Mouse (Mus musculus) embryonic fibroblast, embryonic 13.5 days (primary cell): ENCODE measurements at regions not wholly inside any gene's neighbourhood (a gene's known extent, or its start where the extent isn't known, plus 50 kb on each side); places are given as distances from the start of the nearest gene placed in this dataset.

ENCODE experiments used
- H3K27ac ChIP-seq: 2 replicates; pipeline ENCODE4 v1.5.1; 2012; ENCODE audit warnings: low read length, control low read depth, inconsistent platforms; ENCODE audit not compliant: insufficient read depth
- H3K4me1 ChIP-seq: 2 replicates; pipeline ENCODE4 v1.6.1; 2011; ENCODE audit warnings: low read length; ENCODE audit not compliant: control insufficient read depth, insufficient read depth
- H3K4me3 ChIP-seq: 2 replicates; pipeline ENCODE4 v1.5.1; 2011; ENCODE audit warnings: mild to moderate bottlenecking, control low read depth, low read length; ENCODE audit not compliant: insufficient read depth
- CTCF ChIP-seq: IDR thresholded peaks from 2 replicates; pipeline ENCODE4 v1.5.1; 2011; ENCODE audit warnings: mild to moderate bottlenecking, control low read depth, low read length, moderate library complexity, borderline replicate concordance; ENCODE audit not compliant: insufficient read depth
- POLR2A ChIP-seq: IDR thresholded peaks from 2 replicates; pipeline ENCODE4 v1.6.1; 2011; ENCODE audit warnings: low read depth, mild to moderate bottlenecking, control low read depth, low read length, moderate library complexity

DNA sequence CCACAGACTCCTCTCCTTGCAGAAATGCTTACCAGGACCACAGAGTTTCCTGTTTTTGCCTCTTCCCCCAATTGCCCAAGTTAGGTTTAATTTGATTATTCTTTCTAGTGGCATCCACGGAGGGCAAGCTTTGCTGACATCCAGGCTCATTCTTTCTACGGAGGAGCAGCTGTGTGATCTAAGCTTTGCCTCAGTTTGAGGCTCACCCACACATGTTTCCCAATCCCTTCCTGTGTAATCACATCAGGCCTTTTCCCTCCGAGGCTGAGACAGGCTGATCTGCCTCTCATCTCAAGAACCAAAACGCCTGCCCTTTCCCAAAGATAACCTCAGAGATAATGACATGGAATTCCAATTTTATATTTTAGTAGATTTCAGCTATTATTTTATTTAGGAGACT lies 107.4 kb upstream of the Zfp648 start:
- no peak for TF ChIP-seq POLR2A
- no peak for TF ChIP-seq CTCF
- H3K4me3 ChIP-seq: no peak overlapping the region
- H3K4me1 ChIP-seq: no peaks in the 10 kb centered on the region
- H3K27ac ChIP-seq: no peak overlapping the region

DNA sequence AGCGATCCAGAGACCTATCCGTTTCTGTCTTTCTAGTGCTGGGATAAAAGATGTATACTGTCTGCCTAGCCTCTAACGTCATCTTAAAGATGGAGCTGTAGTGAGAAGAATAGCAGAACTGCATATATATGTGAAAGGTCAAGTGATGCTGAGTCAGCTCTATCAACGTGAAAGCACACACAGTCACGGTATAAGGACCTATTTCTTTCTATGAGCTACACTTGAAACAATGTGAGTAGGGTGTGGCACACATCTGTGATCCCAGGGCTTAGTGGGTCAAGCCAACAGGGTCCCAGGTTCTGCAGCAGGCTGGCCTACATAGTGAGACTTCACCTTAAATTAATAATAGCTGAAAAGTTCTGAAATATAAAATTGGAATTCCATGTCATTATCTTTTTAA lies 106.6 kb upstream of the Zfp648 start:
- no peak for TF ChIP-seq CTCF
- no peak for TF ChIP-seq POLR2A
- H3K4me1 ChIP-seq: no peaks in the 10 kb centered on the region
- no peak overlapping the region for H3K4me3 ChIP-seq
- H3K27ac ChIP-seq: no peak overlapping the region

DNA sequence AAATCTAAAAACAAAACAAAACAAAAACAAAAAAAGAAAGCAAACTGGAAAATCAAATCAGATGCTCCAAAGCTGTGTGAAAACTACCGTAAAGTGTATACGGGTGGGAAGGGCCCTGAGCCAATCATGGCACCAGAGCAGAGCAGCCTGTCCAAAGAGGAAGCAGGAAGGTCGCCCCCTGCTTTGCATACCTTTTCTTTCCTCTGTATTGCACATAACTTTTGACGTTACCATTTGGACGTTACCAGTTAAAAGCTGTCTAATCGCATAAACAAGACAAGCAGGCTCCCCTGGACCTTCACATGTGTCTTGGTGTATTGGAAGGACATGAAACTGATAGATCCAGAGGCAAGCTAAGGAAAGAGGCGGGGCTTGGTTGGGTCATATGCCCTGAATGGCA lies 104.9 kb upstream of the Zfp648 start:
- TF ChIP-seq POLR2A (no peak), CTCF (no peak)
- Histone ChIP-seq H3K4me1 (no peaks in the 10 kb centered on the region), H3K27ac (no peak overlapping the region), H3K4me3 (no peak overlapping the region)

DNA sequence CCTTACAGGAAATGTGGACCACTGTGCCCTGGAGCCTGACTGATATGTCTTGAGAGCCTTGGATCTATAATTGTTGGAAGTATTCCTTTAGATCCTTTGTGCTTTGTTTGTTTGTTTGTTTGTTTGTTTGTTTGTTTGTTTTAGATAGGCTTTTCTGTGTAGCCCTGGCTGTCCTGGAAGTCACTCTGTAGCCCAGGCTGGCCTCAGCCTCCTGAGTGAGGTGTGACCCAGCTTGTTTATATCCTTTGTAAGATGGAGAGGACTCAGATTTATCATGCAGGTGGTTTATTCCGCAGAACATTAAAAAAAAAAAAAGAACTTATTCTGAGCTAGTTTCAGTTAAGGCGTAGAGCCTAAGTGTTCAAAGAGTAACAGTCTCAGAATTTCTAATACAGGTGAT lies 104.1 kb upstream of the Zfp648 start:
- H3K27ac ChIP-seq: no peak overlapping the region
- no peak overlapping the region for H3K4me3 ChIP-seq
- TF ChIP-seq POLR2A: no peak
- no peak for TF ChIP-seq CTCF
- H3K4me1 ChIP-seq: no peaks in the 10 kb centered on the region

DNA sequence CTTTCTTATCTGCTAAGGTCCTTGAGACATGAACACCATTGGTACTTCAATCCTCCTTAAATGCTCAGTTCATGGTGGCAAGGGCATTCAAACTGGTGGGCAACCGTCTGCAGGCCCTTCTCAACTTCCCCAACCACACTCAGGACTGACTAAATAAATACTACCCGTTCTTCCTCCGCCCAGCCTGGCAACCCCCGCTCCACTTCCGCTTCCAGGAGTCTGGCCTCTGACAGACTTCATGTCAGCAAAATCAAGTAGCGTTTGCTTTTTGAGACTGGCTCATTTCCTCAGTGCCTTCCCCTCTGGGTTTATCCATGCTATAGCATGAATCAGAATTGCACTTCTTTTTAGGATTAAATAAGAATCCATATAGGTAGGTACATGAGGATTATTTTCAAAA lies 103.3 kb upstream of the Zfp648 start:
- Histone ChIP-seq H3K4me3 (no peak overlapping the region), H3K4me1 (no peaks in the 10 kb centered on the region), H3K27ac (no peak overlapping the region)
- TF ChIP-seq POLR2A (no peak), CTCF (no peak)

DNA sequence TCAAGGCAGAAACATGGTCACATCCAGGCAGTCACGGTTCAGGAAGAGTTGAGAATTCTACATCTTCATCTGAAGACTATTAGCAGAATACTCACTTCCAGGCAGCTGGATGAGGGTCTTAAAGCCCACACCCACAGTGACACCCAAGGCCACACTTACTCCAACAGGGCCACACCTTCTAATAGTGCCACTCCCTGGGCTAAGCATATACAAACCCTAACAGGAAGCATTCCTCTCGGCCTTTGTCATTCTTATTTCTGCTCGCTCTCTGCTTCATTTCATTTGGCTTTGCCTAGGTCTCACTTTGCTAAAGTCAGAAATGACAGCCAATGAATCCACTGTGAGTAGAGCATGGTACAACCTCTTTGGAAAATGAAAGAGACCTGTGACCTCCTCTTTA lies 100.4 kb upstream of the Zfp648 start:
- H3K4me3 ChIP-seq: no peak overlapping the region
- TF ChIP-seq CTCF (no peak), POLR2A (no peak)
- H3K27ac ChIP-seq: no peak overlapping the region
- H3K4me1 ChIP-seq: no peaks in the 10 kb centered on the region

DNA sequence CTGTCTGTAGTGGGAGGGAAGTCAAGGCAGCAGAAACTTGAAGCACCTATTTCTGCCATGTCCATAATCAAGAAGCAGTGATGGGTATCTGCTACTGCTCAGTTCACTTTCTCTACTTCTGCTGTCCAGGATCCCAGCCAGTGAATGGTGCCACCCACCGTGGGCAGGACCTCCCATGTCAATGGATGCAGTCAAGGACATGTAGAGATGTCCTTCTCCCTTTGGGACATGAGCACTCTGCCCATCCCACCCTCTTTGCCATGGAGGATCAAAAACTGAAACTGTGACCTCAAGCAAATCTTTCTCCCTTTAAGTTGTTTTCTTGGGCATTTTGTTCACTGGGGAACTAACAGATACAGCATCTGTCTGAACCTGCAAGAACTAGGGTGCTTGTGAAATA lies 99.6 kb upstream of the Zfp648 start:
- TF ChIP-seq CTCF (no peak), POLR2A (no peak)
- Histone ChIP-seq H3K27ac (no peak overlapping the region), H3K4me1 (no peaks in the 10 kb centered on the region), H3K4me3 (no peak overlapping the region)

DNA sequence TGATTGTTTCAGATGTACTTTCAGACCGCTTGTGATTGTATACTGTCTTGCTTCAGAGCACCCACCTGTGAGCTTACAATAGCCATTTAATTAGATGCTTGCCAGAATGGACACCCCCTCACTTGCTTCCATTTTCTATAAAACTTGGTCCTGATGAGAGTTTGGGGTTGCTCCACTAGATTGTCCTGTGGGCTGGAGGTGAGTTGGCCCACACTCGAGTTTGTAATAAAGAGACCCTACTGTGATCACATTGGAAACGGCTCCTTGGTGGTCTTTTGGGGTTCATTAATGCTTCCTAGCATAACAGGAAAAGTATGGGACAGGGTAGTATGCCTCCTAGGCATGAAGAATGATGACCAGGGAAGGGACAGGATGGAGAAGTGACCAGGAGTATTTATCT lies 98.8 kb upstream of the Zfp648 start:
- Histone ChIP-seq H3K4me1 (no peaks in the 10 kb centered on the region), H3K4me3 (no peak overlapping the region)
- TF ChIP-seq CTCF (no peak), POLR2A (no peak)

DNA sequence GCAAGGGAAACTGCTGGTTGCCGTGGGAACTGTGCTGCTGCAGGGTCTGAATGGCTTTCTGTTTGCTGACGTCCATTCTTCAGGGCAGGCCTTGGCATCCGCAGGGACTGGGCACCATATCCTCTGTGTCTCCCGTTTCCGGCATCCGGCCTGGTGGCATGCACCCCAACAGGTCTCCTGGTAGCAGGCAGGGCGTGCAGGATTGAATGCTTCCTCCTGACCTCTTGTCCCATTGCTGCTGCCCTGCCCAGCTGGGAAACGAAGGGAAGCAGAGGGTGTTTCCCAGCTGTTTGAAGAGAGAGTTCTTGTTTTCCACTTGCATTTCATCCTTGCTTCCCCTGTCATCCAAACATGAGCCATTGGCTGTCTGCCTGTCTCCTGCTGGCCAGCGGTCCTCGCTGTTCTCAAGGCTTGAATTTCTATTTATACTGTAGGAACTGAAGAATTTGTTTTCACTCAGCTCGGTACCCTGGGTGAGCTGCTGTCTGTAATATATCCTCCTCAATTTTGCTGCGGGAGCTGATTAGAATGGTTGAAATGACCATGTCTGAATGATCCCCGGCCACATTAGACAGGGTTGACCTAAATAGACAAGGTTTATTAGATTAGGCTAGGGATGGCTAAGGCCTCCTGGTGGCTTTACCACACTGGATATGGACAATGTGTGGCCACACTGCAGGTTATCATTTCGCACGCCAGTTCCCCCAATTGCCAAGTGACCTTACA lies 98.0 kb upstream of the Zfp648 start:
- H3K4me1 ChIP-seq: no peaks in the 10 kb centered on the region
- TF ChIP-seq POLR2A: no peak
- TF ChIP-seq CTCF: no peak
- H3K4me3 ChIP-seq: no peak overlapping the region
- no peak overlapping the region for H3K27ac ChIP-seq

More for the DNA sequence above, 98.8 kb upstream of the Zfp648 start:
- H3K27ac ChIP-seq: no peak overlapping the region

DNA sequence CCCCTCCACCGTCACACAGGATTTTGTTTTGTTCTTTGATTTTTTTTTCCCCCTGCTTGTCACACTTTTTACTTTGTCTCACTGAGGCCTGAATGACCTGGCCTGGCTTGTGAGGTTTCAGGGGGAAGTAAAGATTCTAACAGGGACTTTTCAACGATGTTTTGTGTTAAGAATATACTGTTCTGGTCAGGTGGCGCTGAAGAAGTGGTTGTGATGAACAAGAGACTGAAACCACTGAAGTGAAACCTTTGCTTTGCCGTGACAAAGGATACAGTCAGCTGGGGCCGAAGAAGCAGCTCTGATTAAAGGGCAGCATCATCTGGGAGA lies 97.4 kb upstream of the Zfp648 start:
- Histone ChIP-seq H3K27ac (no peak overlapping the region), H3K4me1 (no peaks in the 10 kb centered on the region), H3K4me3 (no peak overlapping the region)
- TF ChIP-seq CTCF: no peak
- no peak for TF ChIP-seq POLR2A
